Mouse (Mus musculus) cerebellum, adult (tissue): ENCODE measurements around the gene Gm49395.
A peak's percentile ranks its signal among the peaks of the same experiment; 100 is the strongest.

ENCODE experiments used
- ATAC-seq: cut with Nextera tagmentation; 2 replicates; pipeline ENCODE4 v1.9.2; 2017; ENCODE audit warnings: mild to moderate bottlenecking, moderate library complexity, mixed read lengths; ENCODE audit not compliant: insufficient number of reproducible peaks, low FRiP score, low TSS enrichment

Gene Gm49395

GRCm38 (mm10) chr13:115101355-115102191 lies at the start of gene Gm49395, which contains the start of gene Itga1:
Gene Gm49395 (minus strand): TSS chr13:115101921.
Gene Itga1 (minus strand): TSS chr13:115101964.
- ATAC-seq: peak; percentile 53

- no peak for ATAC-seq
Measured at GRCm38 (mm10) chr13:115150602-115151001, 48.9 kb upstream of the Gm49395 start.

GRCm38 (mm10) chr13:115149849-115150248 lies 48.1 kb upstream of the Gm49395 start:
- ATAC-seq: no peak

- ATAC-seq: no peak
Measured at GRCm38 (mm10) chr13:115143575-115143974, 41.9 kb upstream of the Gm49395 start.

GRCm38 (mm10) chr13:115142066-115142465 lies 40.3 kb upstream of the Gm49395 start:
- ATAC-seq: no peak

- ATAC-seq: no peak
Measured at GRCm38 (mm10) chr13:115138513-115138912, 36.8 kb upstream of the Gm49395 start.

- ATAC-seq: no peak
Measured at GRCm38 (mm10) chr13:115136761-115137160, 35.0 kb upstream of the Gm49395 start.

- no peak for ATAC-seq
Measured at GRCm38 (mm10) chr13:115132435-115132834, 30.7 kb upstream of the Gm49395 start.

- ATAC-seq: no peak
Measured at GRCm38 (mm10) chr13:115131381-115131780, 29.7 kb upstream of the Gm49395 start.

GRCm38 (mm10) chr13:115130035-115130434 lies 28.3 kb upstream of the Gm49395 start:
- no peak for ATAC-seq

- ATAC-seq: no peak
Measured at GRCm38 (mm10) chr13:115127826-115128225, 26.1 kb upstream of the Gm49395 start.

GRCm38 (mm10) chr13:115126534-115126933 lies 24.8 kb upstream of the Gm49395 start:
- ATAC-seq: no peak

GRCm38 (mm10) chr13:115125130-115125529 lies 23.4 kb upstream of the Gm49395 start:
- no peak for ATAC-seq

- no peak for ATAC-seq
Measured at GRCm38 (mm10) chr13:115124521-115124920, 22.8 kb upstream of the Gm49395 start.

- no peak for ATAC-seq
Measured at GRCm38 (mm10) chr13:115118756-115119155, 17.0 kb upstream of the Gm49395 start.

GRCm38 (mm10) chr13:115118195-115118594 lies 16.5 kb upstream of the Gm49395 start:
- ATAC-seq: no peak

- ATAC-seq: no peak
Measured at GRCm38 (mm10) chr13:115116930-115117621, 15.4 kb upstream of the Gm49395 start.

GRCm38 (mm10) chr13:115109628-115110027 lies 7.9 kb upstream of the Gm49395 start:
- no peak for ATAC-seq

GRCm38 (mm10) chr13:115107436-115107835 lies 5.7 kb upstream of the Gm49395 start:
- no peak for ATAC-seq

- ATAC-seq: no peak
Measured at GRCm38 (mm10) chr13:115106183-115106582, 4.5 kb upstream of the Gm49395 start.

- ATAC-seq: no peak
Measured at GRCm38 (mm10) chr13:115102754-115103153, 1.0 kb upstream of the Gm49395 start.
